Mouse (Mus musculus): Measurements from ENCODE around the gene Tmem72. TPM values are rescaled to one million over a fixed set of nuclear protein-coding genes. Genes with fewer than 3 reads are reported as not detected.

Tmem72 gene
- polyA plus RNA-seq, 1 experiment = 0.04 TPM

- WGBS = 89% methylated on average over 3 of the region's 3 CpGs
- TF ChIP-seq POLR2A (IDR thresholded peaks at IDR 0.05; ENCODE audit: control insufficient read depth, extremely low read depth, insufficient read depth, low read length, poor library complexity) = no peak
- TF ChIP-seq CTCF (IDR thresholded peaks at IDR 0.05; ENCODE audit: borderline replicate concordance, control insufficient read depth, extremely low read depth, insufficient read depth, low read length, poor library complexity) = no peak
- H3K36me3 ChIP-seq (ENCODE audit: control insufficient read depth, insufficient read depth, low read length) = no peaks in the 10 kb centered on the region
- no peak overlapping the region for H3K27ac ChIP-seq (ENCODE audit: control insufficient read depth, insufficient read depth, low read length)
- no peak for DNase-seq
- no peak overlapping the region for H3K4me3 ChIP-seq (ENCODE audit: control insufficient read depth, insufficient read depth, low read length)
- H3K27me3 ChIP-seq (ENCODE audit: control insufficient read depth, insufficient read depth, low read length) = no peaks in the 10 kb centered on the region
- H3K4me1 ChIP-seq (replicated peaks; ENCODE audit: control insufficient read depth, insufficient read depth, low read length) = no peaks in the 10 kb centered on the region
Observed at GRCm38 (mm10) chr6:116713966-116714365, 2.7 kb downstream of the Tmem72 start.

GRCm38 (mm10) chr6:116712503-116712902 lies 4.2 kb downstream of the Tmem72 start:
- no peak for DNase-seq
- H3K4me3 ChIP-seq (ENCODE audit: control insufficient read depth, insufficient read depth, low read length) = no peak overlapping the region
- H3K27ac ChIP-seq (ENCODE audit: control insufficient read depth, insufficient read depth, low read length) = no peak overlapping the region
- no peaks in the 10 kb centered on the region for H3K4me1 ChIP-seq (replicated peaks; ENCODE audit: control insufficient read depth, insufficient read depth, low read length)
- TF ChIP-seq CTCF (IDR thresholded peaks at IDR 0.05; ENCODE audit: borderline replicate concordance, control insufficient read depth, extremely low read depth, insufficient read depth, low read length, poor library complexity) (no peak), POLR2A (IDR thresholded peaks at IDR 0.05; ENCODE audit: control insufficient read depth, extremely low read depth, insufficient read depth, low read length, poor library complexity) (no peak)
- WGBS = 93% methylated on average over 3 of the region's 3 CpGs
- no peaks in the 10 kb centered on the region for H3K36me3 ChIP-seq (ENCODE audit: control insufficient read depth, insufficient read depth, low read length)
- no peaks in the 10 kb centered on the region for H3K27me3 ChIP-seq (ENCODE audit: control insufficient read depth, insufficient read depth, low read length)

GRCm38 (mm10) chr6:116712062-116712461 lies 4.7 kb downstream of the Tmem72 start:
- WGBS = 14% methylated on average over 5 of the region's 5 CpGs
- no peak for TF ChIP-seq POLR2A (IDR thresholded peaks at IDR 0.05; ENCODE audit: control insufficient read depth, extremely low read depth, insufficient read depth, low read length, poor library complexity)
- TF ChIP-seq CTCF (IDR thresholded peaks at IDR 0.05; ENCODE audit: borderline replicate concordance, control insufficient read depth, extremely low read depth, insufficient read depth, low read length, poor library complexity) = no peak

GRCm38 (mm10) chr6:116704320-116704719 lies 12.4 kb downstream of the Tmem72 start:
- H3K4me1 ChIP-seq (replicated peaks; ENCODE audit: control insufficient read depth, insufficient read depth, low read length) = no peaks in the 10 kb centered on the region
- H3K27ac ChIP-seq (ENCODE audit: control insufficient read depth, insufficient read depth, low read length) = no peak overlapping the region
- TF ChIP-seq CTCF (IDR thresholded peaks at IDR 0.05; ENCODE audit: borderline replicate concordance, control insufficient read depth, extremely low read depth, insufficient read depth, low read length, poor library complexity) = no peak
- TF ChIP-seq POLR2A (IDR thresholded peaks at IDR 0.05; ENCODE audit: control insufficient read depth, extremely low read depth, insufficient read depth, low read length, poor library complexity) = no peak
- no peak for DNase-seq
- H3K27me3 ChIP-seq (ENCODE audit: control insufficient read depth, insufficient read depth, low read length) = no peaks in the 10 kb centered on the region
- no peaks in the 10 kb centered on the region for H3K36me3 ChIP-seq (ENCODE audit: control insufficient read depth, insufficient read depth, low read length)
- H3K4me3 ChIP-seq (ENCODE audit: control insufficient read depth, insufficient read depth, low read length) = no peak overlapping the region
- WGBS = 95% methylated on average over 6 of the region's 6 CpGs

More at GRCm38 (mm10) chr6:116712062-116712461, 4.7 kb downstream of the Tmem72 start:
- Histone ChIP-seq H3K4me3 (ENCODE audit: control insufficient read depth, insufficient read depth, low read length) (no peak overlapping the region), H3K36me3 (ENCODE audit: control insufficient read depth, insufficient read depth, low read length) (no peaks in the 10 kb centered on the region), H3K27ac (ENCODE audit: control insufficient read depth, insufficient read depth, low read length) (no peak overlapping the region), H3K4me1 (replicated peaks; ENCODE audit: control insufficient read depth, insufficient read depth, low read length) (no peaks in the 10 kb centered on the region), H3K27me3 (ENCODE audit: control insufficient read depth, insufficient read depth, low read length) (no peaks in the 10 kb centered on the region)
- no peak for DNase-seq

- TF ChIP-seq POLR2A (IDR thresholded peaks at IDR 0.05; ENCODE audit: control insufficient read depth, extremely low read depth, insufficient read depth, low read length, poor library complexity) = no peak
- no peak for TF ChIP-seq CTCF (IDR thresholded peaks at IDR 0.05; ENCODE audit: borderline replicate concordance, control insufficient read depth, extremely low read depth, insufficient read depth, low read length, poor library complexity)
- no peak overlapping the region for H3K27ac ChIP-seq (ENCODE audit: control insufficient read depth, insufficient read depth, low read length)
- H3K36me3 ChIP-seq (ENCODE audit: control insufficient read depth, insufficient read depth, low read length) = no peaks in the 10 kb centered on the region
- DNase-seq = no peak
- no peak overlapping the region for H3K4me3 ChIP-seq (ENCODE audit: control insufficient read depth, insufficient read depth, low read length)
- no peaks in the 10 kb centered on the region for H3K27me3 ChIP-seq (ENCODE audit: control insufficient read depth, insufficient read depth, low read length)
- H3K4me1 ChIP-seq (replicated peaks; ENCODE audit: control insufficient read depth, insufficient read depth, low read length) = no peaks in the 10 kb centered on the region
Observed at GRCm38 (mm10) chr6:116700821-116701220, 15.9 kb downstream of the Tmem72 start.

- no peak for TF ChIP-seq POLR2A (IDR thresholded peaks at IDR 0.05; ENCODE audit: control insufficient read depth, extremely low read depth, insufficient read depth, low read length, poor library complexity)
- TF ChIP-seq CTCF (IDR thresholded peaks at IDR 0.05; ENCODE audit: borderline replicate concordance, control insufficient read depth, extremely low read depth, insufficient read depth, low read length, poor library complexity) = no peak
- Histone ChIP-seq H3K27me3 (ENCODE audit: control insufficient read depth, insufficient read depth, low read length) (no peaks in the 10 kb centered on the region), H3K36me3 (ENCODE audit: control insufficient read depth, insufficient read depth, low read length) (no peaks in the 10 kb centered on the region), H3K4me3 (ENCODE audit: control insufficient read depth, insufficient read depth, low read length) (no peak overlapping the region), H3K4me1 (replicated peaks; ENCODE audit: control insufficient read depth, insufficient read depth, low read length) (no peaks in the 10 kb centered on the region), H3K27ac (ENCODE audit: control insufficient read depth, insufficient read depth, low read length) (no peak overlapping the region)
- DNase-seq = no peak
- 98% methylated on average over 4 of the region's 4 CpGs for WGBS
Observed at GRCm38 (mm10) chr6:116697896-116698425, 18.8 kb downstream of the Tmem72 start.

GRCm38 (mm10) chr6:116697413-116697812 lies 19.3 kb downstream of the Tmem72 start:
- WGBS = 74% methylated on average over 2 of the region's 2 CpGs
- Histone ChIP-seq H3K36me3 (ENCODE audit: control insufficient read depth, insufficient read depth, low read length) (no peaks in the 10 kb centered on the region), H3K4me3 (ENCODE audit: control insufficient read depth, insufficient read depth, low read length) (no peak overlapping the region), H3K27ac (ENCODE audit: control insufficient read depth, insufficient read depth, low read length) (no peak overlapping the region), H3K4me1 (replicated peaks; ENCODE audit: control insufficient read depth, insufficient read depth, low read length) (no peaks in the 10 kb centered on the region), H3K27me3 (ENCODE audit: control insufficient read depth, insufficient read depth, low read length) (no peaks in the 10 kb centered on the region)
- TF ChIP-seq CTCF (IDR thresholded peaks at IDR 0.05; ENCODE audit: borderline replicate concordance, control insufficient read depth, extremely low read depth, insufficient read depth, low read length, poor library complexity) (no peak), POLR2A (IDR thresholded peaks at IDR 0.05; ENCODE audit: control insufficient read depth, extremely low read depth, insufficient read depth, low read length, poor library complexity) (no peak)
- DNase-seq = no peak
